ENCODE assay signal across 8 mouse cellular contexts in genomic region chr15:88828800-88829705, GRCm38 (mm10). TPM values are rescaled to one million over a fixed set of nuclear protein-coding genes. Genes with fewer than 3 reads are reported as not detected.
DNase-seq lines count a peak whose midpoint lies in the region; ATAC-seq and TF ChIP-seq lines count a peak whose summit lies in the region.

No protein-coding gene starts in this region.

- peaks cover 26% of the 10 kb centered on the region for H3K36me3 ChIP-seq in embryonic facial prominence, embryonic 12.5 days
- no peaks in the 10 kb centered on the region for H3K36me3 ChIP-seq in heart, adult 2 months (ENCODE audit: control insufficient read depth, insufficient read depth, low read length)
- no peaks in the 10 kb centered on the region; the same call in 1 of the 2 replicates for H3K36me3 ChIP-seq in limb, embryonic 11.5 days (ENCODE audit: control insufficient read depth, insufficient read depth, low read length)
- peaks cover 37% of the 10 kb centered on the region for H3K36me3 ChIP-seq in midbrain, embryonic 13.5 days
- H3K36me3 ChIP-seq in small intestine, adult 2 months (ENCODE audit: control insufficient read depth, insufficient read depth, low read length) = peaks cover 22% of the 10 kb centered on the region

- peak; percentile 56 for TF ChIP-seq CTCF in heart, adult 2 months (IDR thresholded peaks at IDR 0.05)
- peak; percentile 82; the same call in 1 of the 2 replicates for TF ChIP-seq CTCF in small intestine, adult 2 months (IDR thresholded peaks at IDR 0.05; ENCODE audit: extremely low read depth, insufficient read length, insufficient replicate concordance, low read depth, low read length)

- 61% methylated on average over 17 of the region's 17 CpGs for WGBS in embryonic facial prominence, embryonic 12.5 days
- WGBS in heart, adult 2 months = 44% methylated on average over 17 of the region's 17 CpGs
- 57% methylated on average over 17 of the region's 17 CpGs for WGBS in limb, embryonic 11.5 days
- 56% methylated on average over 17 of the region's 17 CpGs for WGBS in midbrain, embryonic 13.5 days
- WGBS in small intestine, adult 2 months = 55% methylated on average over 17 of the region's 17 CpGs

- no peak for TF ChIP-seq POLR2A in heart, adult 2 months (IDR thresholded peaks at IDR 0.05; ENCODE audit: insufficient read depth, low read depth, low read length)
- no peak for TF ChIP-seq POLR2A in small intestine, adult 2 months (IDR thresholded peaks at IDR 0.05; ENCODE audit: low read depth, low read length)

- peak; percentile 98 for TF ChIP-seq EP300 in heart, adult 2 months (IDR thresholded peaks at IDR 0.05; ENCODE audit: insufficient read depth, low read depth, low read length)

- intact Hi-C loops in heart, adult 2 months (cut with DNase I) = loop anchor here (1.0 to 10.0 kb wide), 3 partner anchors 47 to 246 kb away; partner anchors contain the start of gene Trabd

- no peak overlapping the region for H3K9ac ChIP-seq in embryonic facial prominence, embryonic 12.5 days
- 0 out of 2 replicates have a peak overlapping the region, but pooled peaks have one; percentile 1 for H3K9ac ChIP-seq in heart, adult 2 months (ENCODE audit: low read depth, low read length)
- no peak overlapping the region for H3K9ac ChIP-seq in limb, embryonic 11.5 days (ENCODE audit: low read length)
- no peak overlapping the region for H3K9ac ChIP-seq in midbrain, embryonic 13.5 days (replicated peaks)

- peak; percentile 78 for DNase-seq in 3134 (ENCODE audit: extremely low read depth, insufficient read length, low spot score)
- DNase-seq in adrenal gland, postnatal 25 days = peak; percentile 93
- DNase-seq in heart, adult 2 months = peak; percentile 89 to 94
- peak; percentile 97 for DNase-seq in kidney, adult 18-20 months
- DNase-seq in limb, embryonic 11.5 days (ENCODE audit: low spot score) = peak; percentile 93

- H3K4me3 ChIP-seq in embryonic facial prominence, embryonic 12.5 days = no peak overlapping the region
- H3K4me3 ChIP-seq in heart, adult 2 months = no peak overlapping the region
- no peak overlapping the region for H3K4me3 ChIP-seq in limb, embryonic 11.5 days (ENCODE audit: low read depth, low read length)
- no peak overlapping the region for H3K4me3 ChIP-seq in midbrain, embryonic 13.5 days (replicated peaks)
- no peak overlapping the region for H3K4me3 ChIP-seq in small intestine, adult 2 months (ENCODE audit: low read depth, low read length)

- no peak overlapping the region for H3K27ac ChIP-seq in embryonic facial prominence, embryonic 12.5 days
- peak overlapping the region; percentile 54 for H3K27ac ChIP-seq in heart, adult 2 months
- H3K27ac ChIP-seq in limb, embryonic 11.5 days (replicated peaks; ENCODE audit: low read depth, low read length) = no peak overlapping the region
- no peak overlapping the region for H3K27ac ChIP-seq in midbrain, embryonic 13.5 days
- H3K27ac ChIP-seq in small intestine, adult 2 months (ENCODE audit: insufficient read depth, low read depth, low read length) = no peak overlapping the region

- H3K4me2 ChIP-seq in embryonic facial prominence, embryonic 12.5 days (replicated peaks) = no peak overlapping the region
- no peak overlapping the region for H3K4me2 ChIP-seq in limb, embryonic 11.5 days (ENCODE audit: low read depth, severe bottlenecking)
- no peak overlapping the region for H3K4me2 ChIP-seq in midbrain, embryonic 13.5 days (replicated peaks)

- H3K4me1 ChIP-seq in embryonic facial prominence, embryonic 12.5 days = no peaks in the 10 kb centered on the region; the same call in 1 of the 2 replicates
- H3K4me1 ChIP-seq in heart, adult 2 months (ENCODE audit: control insufficient read depth, insufficient read depth, low read length) = peaks cover 14% of the 10 kb centered on the region
- no peaks in the 10 kb centered on the region for H3K4me1 ChIP-seq in limb, embryonic 11.5 days (ENCODE audit: control insufficient read depth, insufficient read depth, low read length)
- no peaks in the 10 kb centered on the region for H3K4me1 ChIP-seq in midbrain, embryonic 13.5 days (replicated peaks)
- H3K4me1 ChIP-seq in small intestine, adult 2 months (ENCODE audit: control insufficient read depth, insufficient read depth, insufficient read length, low read length) = peaks cover 14% of the 10 kb centered on the region; the same call in 1 of the 2 replicates

- no peaks in the 10 kb centered on the region for H3K79me2 ChIP-seq in heart, adult 2 months (replicated peaks; ENCODE audit: control insufficient read depth, insufficient read depth, low read length)

- H3K27me3 ChIP-seq in embryonic facial prominence, embryonic 12.5 days = no peaks in the 10 kb centered on the region
- no peaks in the 10 kb centered on the region for H3K27me3 ChIP-seq in heart, adult 2 months (ENCODE audit: control insufficient read depth, insufficient read depth, low read length)
- H3K27me3 ChIP-seq in limb, embryonic 11.5 days (ENCODE audit: control insufficient read depth, insufficient read depth, low read length) = no peaks in the 10 kb centered on the region
- H3K27me3 ChIP-seq in midbrain, embryonic 13.5 days = no peaks in the 10 kb centered on the region
- H3K27me3 ChIP-seq in small intestine, adult 2 months (ENCODE audit: control insufficient read depth, insufficient read depth, low read length) = no peaks in the 10 kb centered on the region

- ATAC-seq in embryonic facial prominence, embryonic 12.5 days (ENCODE audit: insufficient number of reproducible peaks, insufficient read depth, low FRiP score, low TSS enrichment) = peak; percentile 86
- ATAC-seq in limb, embryonic 11.5 days (ENCODE audit: insufficient number of reproducible peaks, low FRiP score, low TSS enrichment, low read depth) = peak; percentile 79; the same call in 1 of the 2 replicates
- ATAC-seq in midbrain, embryonic 13.5 days = peak; percentile 94

- no peaks in the 10 kb centered on the region for H3K9me3 ChIP-seq in embryonic facial prominence, embryonic 12.5 days
- H3K9me3 ChIP-seq in limb, embryonic 11.5 days (ENCODE audit: control insufficient read depth, low read length) = no peaks in the 10 kb centered on the region
- no peaks in the 10 kb centered on the region for H3K9me3 ChIP-seq in midbrain, embryonic 13.5 days

RNA-seq across cellular contexts. Expression of gene Creld2, which starts 9.6 kb away (rescaled TPM):
- total RNA-seq in adrenal gland, postnatal 25 days (2021) = 35.1 and 37.8 TPM in 2 replicates
- 71.9 and 75.7 TPM in 2 replicates for polyA plus RNA-seq in embryonic facial prominence, embryonic 12.5 days (2016; fragmentation: Nextera tagmentation; extraction: Ambion mirVana)
- 10 to 100 TPM; 23.6 to 24.7 TPM for total RNA-seq in heart, adult 2 months (2021)
- 13.6 and 19.9 TPM in 2 replicates for polyA plus RNA-seq in heart, adult 2 months (2012; rRNA removed)
- 94.3 and 94.9 TPM in 2 replicates for polyA plus RNA-seq in limb, embryonic 11.5 days (2014; fragmentation: Nextera tagmentation; extraction: Ambion mirVana)
- polyA plus RNA-seq in midbrain, embryonic 13.5 days (2015; fragmentation: Nextera tagmentation; extraction: Ambion mirVana) = 55.7 and 56.2 TPM in 2 replicates
- 55.7 and 59.1 TPM in 2 replicates for polyA plus RNA-seq in small intestine, adult 2 months (2012; rRNA removed)

RNA-seq across cellular contexts. Expression of gene Alg12, which starts 9.9 kb away (rescaled TPM):
- total RNA-seq in adrenal gland, postnatal 25 days (2021) = 13.7 and 16.3 TPM in 2 replicates
- 10.2 and 12.2 TPM in 2 replicates for polyA plus RNA-seq in embryonic facial prominence, embryonic 12.5 days (2016; fragmentation: Nextera tagmentation; extraction: Ambion mirVana)
- 1 to 10 TPM; 7.2 to 8.7 TPM for total RNA-seq in heart, adult 2 months (2021)
- 11.0 and 17.5 TPM in 2 replicates for polyA plus RNA-seq in heart, adult 2 months (2012; rRNA removed)
- 11.5 and 12.0 TPM in 2 replicates for polyA plus RNA-seq in limb, embryonic 11.5 days (2014; fragmentation: Nextera tagmentation; extraction: Ambion mirVana)
- polyA plus RNA-seq in midbrain, embryonic 13.5 days (2015; fragmentation: Nextera tagmentation; extraction: Ambion mirVana) = 7.4 and 7.5 TPM in 2 replicates
- polyA plus RNA-seq in small intestine, adult 2 months (2012; rRNA removed) = 14.5 and 16.4 TPM in 2 replicates

RNA-seq across cellular contexts. Expression of gene Pim3, which starts 32.9 kb away (rescaled TPM):
- 71.8 and 89.5 TPM in 2 replicates for total RNA-seq in adrenal gland, postnatal 25 days (2021)
- 50.6 and 56.9 TPM in 2 replicates for polyA plus RNA-seq in embryonic facial prominence, embryonic 12.5 days (2016; fragmentation: Nextera tagmentation; extraction: Ambion mirVana)
- 100 to 1,000 TPM in 1 of 2 experiments, 10 to 100 TPM in 1; 95.3 to 133 TPM for total RNA-seq in heart, adult 2 months (2021)
- 45.6 and 58.8 TPM in 2 replicates for polyA plus RNA-seq in heart, adult 2 months (2012; rRNA removed)
- 34.5 and 43.9 TPM in 2 replicates for polyA plus RNA-seq in limb, embryonic 11.5 days (2014; fragmentation: Nextera tagmentation; extraction: Ambion mirVana)
- polyA plus RNA-seq in midbrain, embryonic 13.5 days (2015; fragmentation: Nextera tagmentation; extraction: Ambion mirVana) = 42.0 and 47.6 TPM in 2 replicates
- 38.3 and 60.3 TPM in 2 replicates for polyA plus RNA-seq in small intestine, adult 2 months (2012; rRNA removed)
